Mouse (Mus musculus) myocyte (in vitro differentiated cells): ENCODE measurements at regions not wholly inside any gene's neighbourhood (a gene's known extent, or its start where the extent isn't known, plus 50 kb on each side); places are given as distances from the start of the nearest gene placed in this dataset.

Source experiments
- H3K27me3 ChIP-seq: one replicate; pipeline ENCODE4 v1.6.1; 2011; ENCODE audit not compliant: control insufficient read depth, insufficient read depth, insufficient read length
- H3K36me3 ChIP-seq: one replicate; pipeline ENCODE4 v1.6.1; 2011; ENCODE audit not compliant: control insufficient read depth, insufficient read depth
- H3K4me2 ChIP-seq: one replicate; pipeline ENCODE4 v1.6.1; 2011; ENCODE audit warnings: low read depth, control low read depth
- H3K4me3 ChIP-seq: one replicate; pipeline ENCODE4 v1.5.1; 2011; ENCODE audit warnings: mild to moderate bottlenecking, control low read depth, moderate library complexity
- H3K79me2 ChIP-seq: one replicate; pipeline ENCODE4 v1.6.1; 2011; ENCODE audit not compliant: control insufficient read depth, insufficient read depth
- H3ac ChIP-seq: one replicate; pipeline ENCODE4 v1.6.1; 2011; ENCODE audit not compliant: control insufficient read depth, insufficient read length
- CEBPB ChIP-seq: IDR thresholded peaks from 2 replicates; pipeline ENCODE4 v1.6.1; 2011; ENCODE audit warnings: mild to moderate bottlenecking, moderate library complexity; ENCODE audit not compliant: poor library complexity, insufficient read depth, severe bottlenecking
- E2F4 ChIP-seq: IDR thresholded peaks from one replicate; pipeline ENCODE4 v1.6.1; 2011; ENCODE audit warnings: mild to moderate bottlenecking, control low read depth, moderate library complexity; ENCODE audit not compliant: insufficient read depth
- MAX ChIP-seq: IDR thresholded peaks from one replicate; pipeline ENCODE4 v1.6.1; 2011; ENCODE audit warnings: low read depth, mild to moderate bottlenecking, control low read depth
- MYOD1 ChIP-seq, 3 experiments: IDR thresholded peaks; one replicate each; pipeline ENCODE4 v1.6.1; 2011; ENCODE audit warnings: control low read depth in 2 of 3, low read depth in 2 of 3, mild to moderate bottlenecking in 2 of 3, moderate library complexity in 1 of 3; ENCODE audit not compliant: insufficient read length in 2 of 3, control insufficient read depth in 1 of 3
- MYOG ChIP-seq, 3 experiments: IDR thresholded peaks; one replicate each; pipeline ENCODE4 v1.6.1; 2011; ENCODE audit warnings: control low read depth in 2 of 3, low read depth in 2 of 3, mild to moderate bottlenecking in 2 of 3; ENCODE audit not compliant: insufficient read length in 2 of 3, control insufficient read depth in 1 of 3, insufficient read depth in 1 of 3
- POLR2A ChIP-seq: IDR thresholded peaks from one replicate; pipeline ENCODE4 v1.6.1; 2011; ENCODE audit warnings: low read depth, mild to moderate bottlenecking, control low read depth, moderate library complexity; ENCODE audit not compliant: insufficient read length
- POLR2AphosphoS2 ChIP-seq: IDR thresholded peaks from one replicate; pipeline ENCODE4 v1.6.1; 2011; ENCODE audit warnings: low read depth, control low read depth; ENCODE audit not compliant: insufficient read length
- REST ChIP-seq: IDR thresholded peaks from one replicate; pipeline ENCODE4 v1.6.1; 2011; ENCODE audit warnings: mild to moderate bottlenecking, control low read depth, moderate library complexity; ENCODE audit not compliant: insufficient read depth, insufficient read length
- SRF ChIP-seq: IDR thresholded peaks from one replicate; pipeline ENCODE4 v1.6.1; 2011; ENCODE audit warnings: low read depth; ENCODE audit not compliant: control insufficient read depth, insufficient read length
- TCF12 ChIP-seq: IDR thresholded peaks from one replicate; pipeline ENCODE4 v1.6.1; 2011; ENCODE audit warnings: mild to moderate bottlenecking, control low read depth; ENCODE audit not compliant: poor library complexity, insufficient read depth, severe bottlenecking
- TCF3 ChIP-seq: IDR thresholded peaks from one replicate; pipeline ENCODE4 v1.6.1; 2011; ENCODE audit warnings: low read depth, control low read depth; ENCODE audit not compliant: insufficient read length
- USF1 ChIP-seq: IDR thresholded peaks from one replicate; pipeline ENCODE4 v1.6.1; 2011; ENCODE audit warnings: low read depth, mild to moderate bottlenecking, control low read depth, moderate library complexity

- Histone ChIP-seq H3K79me2 (no peaks in the 10 kb centered on the region), H3K27me3 (no peaks in the 10 kb centered on the region), H3ac (no peak overlapping the region), H3K4me2 (no peak overlapping the region), H3K4me3 (no peak overlapping the region), H3K36me3 (no peaks in the 10 kb centered on the region)
- TF ChIP-seq SRF = no peak
- no peak for TF ChIP-seq CEBPB
- TF ChIP-seq TCF12 = no peak
- no peak for TF ChIP-seq E2F4
- no peak for TF ChIP-seq MAX
- no peak for TF ChIP-seq MYOG (IDR thresholded peaks at IDR 0.05; ENCODE audit: control insufficient read depth in 1 of 3, insufficient read depth in 1 of 3, insufficient read length in 2 of 3, low read depth in 2 of 3)
- TF ChIP-seq TCF3 = no peak
- TF ChIP-seq POLR2A = no peak
- TF ChIP-seq REST = no peak
- no peak for TF ChIP-seq POLR2AphosphoS2
- TF ChIP-seq MYOD1 (IDR thresholded peaks at IDR 0.05; ENCODE audit: control insufficient read depth in 1 of 3, insufficient read length in 2 of 3, low read depth in 2 of 3) = no peak
- no peak for TF ChIP-seq USF1
These were observed 167.2 kb downstream of the Dad1 start for GRCm38 (mm10) chr14:54086660-54087059.

- H3K4me2 ChIP-seq = no peak overlapping the region
- no peaks in the 10 kb centered on the region for H3K36me3 ChIP-seq
- no peaks in the 10 kb centered on the region for H3K27me3 ChIP-seq
- no peaks in the 10 kb centered on the region for H3K79me2 ChIP-seq
- H3K4me3 ChIP-seq = no peak overlapping the region
- H3ac ChIP-seq = no peak overlapping the region
- TF ChIP-seq REST (no peak), POLR2AphosphoS2 (no peak), E2F4 (no peak), POLR2A (no peak), MAX (no peak), MYOG (IDR thresholded peaks at IDR 0.05; ENCODE audit: control insufficient read depth in 1 of 3, insufficient read depth in 1 of 3, insufficient read length in 2 of 3, low read depth in 2 of 3) (no peak), CEBPB (no peak), USF1 (no peak), TCF12 (no peak), TCF3 (no peak), MYOD1 (IDR thresholded peaks at IDR 0.05; ENCODE audit: control insufficient read depth in 1 of 3, insufficient read length in 2 of 3, low read depth in 2 of 3) (no peak)
These were observed 179.2 kb downstream of the Dad1 start for GRCm38 (mm10) chr14:54074659-54075058.

GRCm38 (mm10) chr14:54072283-54072912 is 181.5 kb downstream of the Dad1 start:
- TF ChIP-seq MYOD1 (IDR thresholded peaks at IDR 0.05; ENCODE audit: control insufficient read depth in 1 of 3, insufficient read length in 2 of 3, low read depth in 2 of 3) (no peak), E2F4 (no peak), CEBPB (no peak), TCF12 (no peak), REST (no peak), USF1 (no peak), POLR2AphosphoS2 (no peak), TCF3 (no peak)
- Histone ChIP-seq H3K4me2 (no peak overlapping the region), H3K4me3 (no peak overlapping the region), H3ac (no peak overlapping the region), H3K36me3 (no peaks in the 10 kb centered on the region), H3K27me3 (no peaks in the 10 kb centered on the region), H3K79me2 (no peaks in the 10 kb centered on the region)

- no peak overlapping the region for H3K4me3 ChIP-seq
- H3K4me2 ChIP-seq = no peak overlapping the region
These were observed 183.7 kb downstream of the Dad1 start for GRCm38 (mm10) chr14:54070240-54070639.

GRCm38 (mm10) chr14:54068684-54069083 is 185.2 kb downstream of the Dad1 start:
- no peaks in the 10 kb centered on the region for H3K79me2 ChIP-seq
- no peak overlapping the region for H3ac ChIP-seq
- H3K36me3 ChIP-seq = no peaks in the 10 kb centered on the region
- H3K4me3 ChIP-seq = no peak overlapping the region
- no peaks in the 10 kb centered on the region for H3K27me3 ChIP-seq
- no peak overlapping the region for H3K4me2 ChIP-seq
- TF ChIP-seq TCF12 = no peak
- TF ChIP-seq MYOG (IDR thresholded peaks at IDR 0.05; ENCODE audit: control insufficient read depth in 1 of 3, insufficient read depth in 1 of 3, insufficient read length in 2 of 3, low read depth in 2 of 3) = no peak
- no peak for TF ChIP-seq CEBPB
- TF ChIP-seq MAX = no peak
- no peak for TF ChIP-seq USF1
- no peak for TF ChIP-seq REST
- TF ChIP-seq SRF = no peak
- no peak for TF ChIP-seq E2F4
- no peak for TF ChIP-seq POLR2AphosphoS2
- TF ChIP-seq POLR2A = no peak
- no peak for TF ChIP-seq MYOD1 (IDR thresholded peaks at IDR 0.05; ENCODE audit: control insufficient read depth in 1 of 3, insufficient read length in 2 of 3, low read depth in 2 of 3)
- TF ChIP-seq TCF3 = no peak

More at GRCm38 (mm10) chr14:54070240-54070639, 183.7 kb downstream of the Dad1 start:
- no peaks in the 10 kb centered on the region for H3K27me3 ChIP-seq
- TF ChIP-seq POLR2A (no peak), MYOG (IDR thresholded peaks at IDR 0.05; ENCODE audit: control insufficient read depth in 1 of 3, insufficient read depth in 1 of 3, insufficient read length in 2 of 3, low read depth in 2 of 3) (no peak), USF1 (no peak), TCF12 (no peak), TCF3 (no peak), POLR2AphosphoS2 (no peak), REST (no peak), MYOD1 (IDR thresholded peaks at IDR 0.05; ENCODE audit: control insufficient read depth in 1 of 3, insufficient read length in 2 of 3, low read depth in 2 of 3) (no peak), MAX (no peak), CEBPB (no peak), E2F4 (no peak), SRF (no peak)
- H3ac ChIP-seq = no peak overlapping the region
- H3K36me3 ChIP-seq = no peaks in the 10 kb centered on the region
- no peaks in the 10 kb centered on the region for H3K79me2 ChIP-seq
